Mouse (Mus musculus): ENCODE data around the gene AB124611. TPM values are rescaled to one million over a fixed set of nuclear protein-coding genes. Genes with fewer than 3 reads are reported as not detected.

Gene AB124611
- polyA plus RNA-seq, 1 experiment from 2014 or later, result 2.9 TPM

GRCm38 (mm10) chr9:21567051-21567450 is 41.1 kb downstream of the AB124611 start:
- Histone ChIP-seq H3K4me1 (ENCODE audit: control insufficient read depth in 2 of 2, insufficient read depth in 2 of 2, low read length in 2 of 2) (peaks cover 2 to 18% of the 10 kb centered on the region in 2 experiments), H3K4me2 (ENCODE audit: low read length) (no peak overlapping the region), H3K27me3 (ENCODE audit: control insufficient read depth, insufficient read depth, low read length) (no peaks in the 10 kb centered on the region), H3K4me3 (ENCODE audit: control insufficient read depth in 1 of 2, insufficient read depth in 1 of 2, low read depth in 1 of 2, low read length in 2 of 2) (no peak overlapping the region), H3K27ac (replicated peaks in 1 of 2; ENCODE audit: control insufficient read depth in 1 of 2, insufficient read depth in 1 of 2, low read depth in 2 of 2, low read length in 2 of 2) (no peak overlapping the region), H3K36me3 (ENCODE audit: control insufficient read depth, insufficient read depth, low read length) (peaks cover 40% of the 10 kb centered on the region), H3K9me3 (ENCODE audit: control insufficient read depth, low read length) (no peaks in the 10 kb centered on the region), H3K9ac (ENCODE audit: low read length) (no peak overlapping the region)
- ATAC-seq (ENCODE audit: insufficient number of reproducible peaks, insufficient read depth, low FRiP score, low read depth), result no peak
- 67% methylated on average over 2 of the region's 2 CpGs for WGBS

GRCm38 (mm10) chr9:21568657-21569255 is 42.8 kb downstream of the AB124611 start:
- no peaks in the 10 kb centered on the region for H3K9me3 ChIP-seq (ENCODE audit: control insufficient read depth, low read length)
- H3K27me3 ChIP-seq (ENCODE audit: control insufficient read depth, insufficient read depth, low read length), result no peaks in the 10 kb centered on the region
- peaks cover 51% of the 10 kb centered on the region for H3K36me3 ChIP-seq (ENCODE audit: control insufficient read depth, insufficient read depth, low read length)
- H3K4me3 ChIP-seq (ENCODE audit: control insufficient read depth in 1 of 2, insufficient read depth in 1 of 2, low read depth in 1 of 2, low read length in 2 of 2), result no peak overlapping the region
- no peak overlapping the region for H3K4me2 ChIP-seq (ENCODE audit: low read length)
- H3K4me1 ChIP-seq (ENCODE audit: control insufficient read depth in 2 of 2, insufficient read depth in 2 of 2, low read length in 2 of 2), result peaks cover 2 to 18% of the 10 kb centered on the region in 2 experiments
- no peak overlapping the region for H3K9ac ChIP-seq (ENCODE audit: low read length)
- no peak overlapping the region for H3K27ac ChIP-seq (replicated peaks in 1 of 2; ENCODE audit: control insufficient read depth in 1 of 2, insufficient read depth in 1 of 2, low read depth in 2 of 2, low read length in 2 of 2)
- WGBS, result 90% methylated on average over 8 of the region's 8 CpGs
- no peak for ATAC-seq (ENCODE audit: insufficient number of reproducible peaks, insufficient read depth, low FRiP score, low read depth)

GRCm38 (mm10) chr9:21574012-21574801 is 48.2 kb downstream of the AB124611 start:
- peaks cover 97% of the 10 kb centered on the region for H3K36me3 ChIP-seq (ENCODE audit: control insufficient read depth, insufficient read depth, low read length)
- no peaks in the 10 kb centered on the region for H3K4me1 ChIP-seq (ENCODE audit: control insufficient read depth in 2 of 2, insufficient read depth in 2 of 2, low read length in 2 of 2)
- ATAC-seq (ENCODE audit: insufficient number of reproducible peaks, insufficient read depth, low FRiP score, low read depth), result no peak
- no peak overlapping the region for H3K4me3 ChIP-seq (ENCODE audit: control insufficient read depth in 1 of 2, insufficient read depth in 1 of 2, low read depth in 1 of 2, low read length in 2 of 2)
- no peaks in the 10 kb centered on the region for H3K27me3 ChIP-seq (ENCODE audit: control insufficient read depth, insufficient read depth, low read length)
- 93% methylated on average over 8 of the region's 8 CpGs for WGBS
- H3K9me3 ChIP-seq (ENCODE audit: control insufficient read depth, low read length), result no peaks in the 10 kb centered on the region
- H3K9ac ChIP-seq (ENCODE audit: low read length), result no peak overlapping the region
- no peak overlapping the region for H3K27ac ChIP-seq (replicated peaks in 1 of 2; ENCODE audit: control insufficient read depth in 1 of 2, insufficient read depth in 1 of 2, low read depth in 2 of 2, low read length in 2 of 2)
- H3K4me2 ChIP-seq (ENCODE audit: low read length), result no peak overlapping the region

DNA sequence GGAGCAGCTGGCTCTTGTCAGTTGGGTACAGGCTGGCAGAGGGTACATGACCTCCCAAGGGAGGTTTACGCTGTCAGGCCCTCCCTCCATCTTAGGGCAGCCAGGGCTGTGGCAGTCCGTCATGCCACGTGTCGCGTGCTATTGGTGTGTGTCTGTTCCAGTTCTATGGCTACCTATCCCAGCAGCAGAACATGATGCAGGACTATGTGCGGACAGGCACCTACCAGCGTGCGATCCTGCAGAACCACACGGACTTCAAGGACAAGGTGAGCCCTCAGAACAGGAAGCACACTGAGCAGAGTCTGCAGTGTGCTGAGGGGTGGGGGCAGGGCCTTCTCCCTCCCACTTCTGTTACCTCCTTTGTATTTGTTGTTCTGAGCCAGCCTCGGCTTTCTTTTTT is 49.3 kb downstream of the AB124611 start:
- 93% methylated on average over 10 of the region's 10 CpGs for WGBS
- H3K36me3 ChIP-seq (ENCODE audit: control insufficient read depth, insufficient read depth, low read length), result peaks cover 97% of the 10 kb centered on the region
- ATAC-seq (ENCODE audit: insufficient number of reproducible peaks, insufficient read depth, low FRiP score, low read depth), result no peak
- no peak overlapping the region for H3K27ac ChIP-seq (replicated peaks in 1 of 2; ENCODE audit: control insufficient read depth in 1 of 2, insufficient read depth in 1 of 2, low read depth in 2 of 2, low read length in 2 of 2)
- H3K9ac ChIP-seq (ENCODE audit: low read length), result no peak overlapping the region
- H3K27me3 ChIP-seq (ENCODE audit: control insufficient read depth, insufficient read depth, low read length), result no peaks in the 10 kb centered on the region
- H3K4me1 ChIP-seq (ENCODE audit: control insufficient read depth in 2 of 2, insufficient read depth in 2 of 2, low read length in 2 of 2), result no peaks in the 10 kb centered on the region
- H3K4me2 ChIP-seq (ENCODE audit: low read length), result no peak overlapping the region
- H3K9me3 ChIP-seq (ENCODE audit: control insufficient read depth, low read length), result no peaks in the 10 kb centered on the region
- no peak overlapping the region for H3K4me3 ChIP-seq (ENCODE audit: control insufficient read depth in 1 of 2, insufficient read depth in 1 of 2, low read depth in 1 of 2, low read length in 2 of 2)

- no peak overlapping the region for H3K4me3 ChIP-seq (ENCODE audit: control insufficient read depth in 1 of 2, insufficient read depth in 1 of 2, low read depth in 1 of 2, low read length in 2 of 2)
- WGBS, result 100% methylated on average over 1 of the region's 1 CpGs
- H3K27me3 ChIP-seq (ENCODE audit: control insufficient read depth, insufficient read depth, low read length), result no peaks in the 10 kb centered on the region
- H3K36me3 ChIP-seq (ENCODE audit: control insufficient read depth, insufficient read depth, low read length), result peaks cover 97% of the 10 kb centered on the region
- no peaks in the 10 kb centered on the region for H3K9me3 ChIP-seq (ENCODE audit: control insufficient read depth, low read length)
- H3K4me2 ChIP-seq (ENCODE audit: low read length), result no peak overlapping the region
- H3K27ac ChIP-seq (replicated peaks in 1 of 2; ENCODE audit: control insufficient read depth in 1 of 2, insufficient read depth in 1 of 2, low read depth in 2 of 2, low read length in 2 of 2), result no peak overlapping the region
- no peak overlapping the region for H3K9ac ChIP-seq (ENCODE audit: low read length)
- no peaks in the 10 kb centered on the region for H3K4me1 ChIP-seq (ENCODE audit: control insufficient read depth in 2 of 2, insufficient read depth in 2 of 2, low read length in 2 of 2)
- ATAC-seq (ENCODE audit: insufficient number of reproducible peaks, insufficient read depth, low FRiP score, low read depth), result no peak
These were observed 50.3 kb downstream of the AB124611 start for GRCm38 (mm10) chr9:21576286-21576685.

DNA sequence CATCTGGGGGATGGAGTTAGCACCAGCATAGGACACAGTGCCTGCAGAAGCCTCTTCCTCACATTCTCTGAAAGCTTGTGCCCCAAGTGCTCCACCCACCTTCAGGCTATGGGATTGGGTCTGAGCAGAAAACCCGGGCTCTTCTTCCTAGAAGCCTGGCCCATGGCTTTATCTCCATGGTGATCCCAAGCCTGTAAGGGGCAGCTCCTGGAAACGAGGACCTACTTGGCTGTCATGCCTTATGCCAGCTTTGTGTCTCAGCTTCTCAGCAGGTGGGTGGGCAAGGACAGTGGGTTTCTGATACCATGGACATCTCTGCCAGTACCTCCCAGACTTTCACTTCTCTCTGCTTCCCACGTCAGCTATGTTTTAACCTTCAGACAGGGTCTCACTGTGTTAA is 52.2 kb downstream of the AB124611 start:
- Histone ChIP-seq H3K4me1 (ENCODE audit: control insufficient read depth in 2 of 2, insufficient read depth in 2 of 2, low read length in 2 of 2) (no peaks in the 10 kb centered on the region), H3K36me3 (ENCODE audit: control insufficient read depth, insufficient read depth, low read length) (peaks cover 97% of the 10 kb centered on the region)
- WGBS, result 81% methylated on average over 3 of the region's 3 CpGs

GRCm38 (mm10) chr9:21585401-21585800 is 59.4 kb downstream of the AB124611 start:
- no peak overlapping the region for H3K4me3 ChIP-seq (ENCODE audit: control insufficient read depth in 1 of 2, insufficient read depth in 1 of 2, low read depth in 1 of 2, low read length in 2 of 2)
- no peaks in the 10 kb centered on the region for H3K9me3 ChIP-seq (ENCODE audit: control insufficient read depth, low read length)
- 92% methylated on average over 1 of the region's 1 CpGs for WGBS
- H3K4me1 ChIP-seq (ENCODE audit: control insufficient read depth in 2 of 2, insufficient read depth in 2 of 2, low read length in 2 of 2), result no peaks in the 10 kb centered on the region
- ATAC-seq (ENCODE audit: insufficient number of reproducible peaks, insufficient read depth, low FRiP score, low read depth), result no peak
- no peak overlapping the region for H3K27ac ChIP-seq (replicated peaks in 1 of 2; ENCODE audit: control insufficient read depth in 1 of 2, insufficient read depth in 1 of 2, low read depth in 2 of 2, low read length in 2 of 2)
- H3K9ac ChIP-seq (ENCODE audit: low read length), result no peak overlapping the region
- no peaks in the 10 kb centered on the region for H3K27me3 ChIP-seq (ENCODE audit: control insufficient read depth, insufficient read depth, low read length)
- H3K4me2 ChIP-seq (ENCODE audit: low read length), result no peak overlapping the region
- H3K36me3 ChIP-seq (ENCODE audit: control insufficient read depth, insufficient read depth, low read length), result peaks cover 100% of the 10 kb centered on the region

More for the DNA sequence above, 52.2 kb downstream of the AB124611 start:
- Histone ChIP-seq H3K4me2 (ENCODE audit: low read length) (no peak overlapping the region), H3K27me3 (ENCODE audit: control insufficient read depth, insufficient read depth, low read length) (no peaks in the 10 kb centered on the region), H3K9ac (ENCODE audit: low read length) (no peak overlapping the region), H3K9me3 (ENCODE audit: control insufficient read depth, low read length) (no peaks in the 10 kb centered on the region), H3K27ac (replicated peaks in 1 of 2; ENCODE audit: control insufficient read depth in 1 of 2, insufficient read depth in 1 of 2, low read depth in 2 of 2, low read length in 2 of 2) (no peak overlapping the region), H3K4me3 (ENCODE audit: control insufficient read depth in 1 of 2, insufficient read depth in 1 of 2, low read depth in 1 of 2, low read length in 2 of 2) (no peak overlapping the region)
- no peak for ATAC-seq (ENCODE audit: insufficient number of reproducible peaks, insufficient read depth, low FRiP score, low read depth)
